Mouse (Mus musculus): ENCODE measurements around the gene Arsa.

DNA sequence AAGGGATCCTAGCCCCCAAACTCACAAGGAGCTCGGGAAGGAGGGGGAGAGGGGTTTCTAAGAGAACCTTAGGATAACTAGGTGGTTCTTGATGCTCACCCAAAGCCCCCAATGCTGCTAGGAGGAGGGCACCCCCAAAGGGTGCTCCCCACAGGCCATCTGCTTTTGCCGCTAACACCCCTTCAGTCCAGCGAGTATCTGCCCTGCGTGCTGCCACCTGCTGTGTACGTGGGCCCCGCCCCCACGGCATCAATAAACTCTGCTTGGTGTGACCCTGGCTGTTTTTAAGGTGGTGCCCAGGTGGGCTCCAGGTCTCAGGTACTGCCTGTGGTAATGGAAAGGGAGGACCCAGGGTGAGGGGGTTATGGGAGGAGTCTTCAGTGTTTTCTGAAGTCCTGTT is 15.0 kb downstream of the Arsa start:
- TF ChIP-seq CTCF (IDR thresholded peaks at IDR 0.05; ENCODE audit: low read depth, low read length) (no peak), POLR2A (IDR thresholded peaks at IDR 0.05; ENCODE audit: insufficient read depth, low read length) (no peak), EP300 (IDR thresholded peaks at IDR 0.05; ENCODE audit: insufficient read depth, low read depth, low read length) (no peak)

Data from ES-Bruce4 (cell line).